Mouse (Mus musculus) large intestine, adult 2 months (tissue): ENCODE measurements around the gene Mfsd11. TPM values are rescaled to one million over a fixed set of nuclear protein-coding genes. Genes with fewer than 3 reads are reported as not detected.
A peak's percentile ranks its signal among the peaks of the same experiment; 100 is the strongest.
"Not testable (repeated sequence)": the region's sequence is repeated elsewhere in the genome, so short reads cannot be mapped to it uniquely, and the experiment has no call there.

Experiments
- DNase-seq: peaks from one replicate; pipeline ENCODE4 v3.0.0-alpha.2; 2012; ENCODE audit warnings: low read depth, low spot score
- WGBS: fragments of 180-500 bp; shearing (Covaris S2); methylation state at CpG from one replicate; pipeline ENCODE4 v1.1.7; 2018; 5-methylcytosine and 5-hydroxymethylcytosine counted together
- polyA plus RNA-seq: library from polyadenylated mRNA; depleted of rRNA; stranded (reverse); fragments of >200 nt; gene quantifications from 2 replicates; pipeline ENCODE4 v1.2.3, GENCODE M21; 2012

Mfsd11 gene
- polyA plus RNA-seq, 1 experiment: 18.1 TPM

- 85% methylated on average over 4 of the region's 4 CpGs for WGBS
- no peak for DNase-seq
These were observed 17.4 kb downstream of the Mfsd11 start for GRCm38 (mm10) chr11:116869641-116870040.

- WGBS: 93% methylated on average over 9 of the region's 9 CpGs
- no peak for DNase-seq
These were observed 19.3 kb downstream of the Mfsd11 start for GRCm38 (mm10) chr11:116871538-116871937.

- WGBS: 83% methylated on average over 20 of the region's 20 CpGs
- DNase-seq: no peak
These were observed 21.7 kb downstream of the Mfsd11 start for GRCm38 (mm10) chr11:116873987-116874386.

GRCm38 (mm10) chr11:116878454-116878853 lies 26.2 kb downstream of the Mfsd11 start:
- 47% methylated on average over 8 of the region's 8 CpGs for WGBS
- peak; percentile 32 for DNase-seq

- 37% methylated on average over 7 of the region's 7 CpGs for WGBS
- DNase-seq: no peak
These were observed 28.6 kb downstream of the Mfsd11 start for GRCm38 (mm10) chr11:116880839-116881238.

GRCm38 (mm10) chr11:116881440-116881839 lies 29.2 kb downstream of the Mfsd11 start:
- 28% methylated on average over 5 of the region's 5 CpGs for WGBS
- no peak for DNase-seq

GRCm38 (mm10) chr11:116882446-116882845 lies 30.2 kb downstream of the Mfsd11 start:
- WGBS: 82% methylated on average over 10 of the region's 10 CpGs
- DNase-seq: no peak

- 81% methylated on average over 6 of the region's 6 CpGs for WGBS
These were observed 31.8 kb downstream of the Mfsd11 start for GRCm38 (mm10) chr11:116884061-116884460.

GRCm38 (mm10) chr11:116885275-116886151 lies 33.3 kb downstream of the Mfsd11 start:
- WGBS: 4% methylated on average over 28 of the region's 28 CpGs
- peak; percentile 64 for DNase-seq

More at GRCm38 (mm10) chr11:116884061-116884460, 31.8 kb downstream of the Mfsd11 start:
- DNase-seq: no peak

GRCm38 (mm10) chr11:116887136-116887535 lies 34.9 kb downstream of the Mfsd11 start:
- WGBS: 73% methylated on average over 5 of the region's 5 CpGs

GRCm38 (mm10) chr11:116893532-116894442 lies 41.5 kb downstream of the Mfsd11 start:
- no peak for DNase-seq
- WGBS: 24% methylated on average over 19 of the region's 19 CpGs

More at GRCm38 (mm10) chr11:116887136-116887535, 34.9 kb downstream of the Mfsd11 start:
- DNase-seq: no peak

- WGBS: 82% methylated on average over 3 of the region's 3 CpGs
These were observed 43.2 kb downstream of the Mfsd11 start for GRCm38 (mm10) chr11:116895402-116895801.

GRCm38 (mm10) chr11:116899247-116899646 lies 47.0 kb downstream of the Mfsd11 start:
- WGBS: 86% methylated on average over 12 of the region's 12 CpGs
- no peak for DNase-seq

More at GRCm38 (mm10) chr11:116895402-116895801, 43.2 kb downstream of the Mfsd11 start:
- DNase-seq: no peak

- DNase-seq: not testable (repeated sequence)
- WGBS: 78% methylated on average over 10 of the region's 10 CpGs
These were observed 50.3 kb downstream of the Mfsd11 start for GRCm38 (mm10) chr11:116902588-116902987.

- DNase-seq: peak; percentile 10
- 6% methylated on average over 23 of the region's 23 CpGs for WGBS
These were observed 53.7 kb downstream of the Mfsd11 start for GRCm38 (mm10) chr11:116905741-116906456.

GRCm38 (mm10) chr11:116913573-116913972 lies 61.3 kb downstream of the Mfsd11 start:
- 56% methylated on average over 16 of the region's 16 CpGs for WGBS
- no peak for DNase-seq

GRCm38 (mm10) chr11:116914267-116914885 lies 62.1 kb downstream of the Mfsd11 start:
- WGBS: 72% methylated on average over 5 of the region's 5 CpGs
- DNase-seq: no peak

GRCm38 (mm10) chr11:116915241-116915640 lies 63.0 kb downstream of the Mfsd11 start:
- WGBS: 83% methylated on average over 3 of the region's 3 CpGs

GRCm38 (mm10) chr11:116917361-116917760 lies 65.1 kb downstream of the Mfsd11 start:
- DNase-seq: no peak
- WGBS: 37% methylated on average over 7 of the region's 7 CpGs

More at GRCm38 (mm10) chr11:116915241-116915640, 63.0 kb downstream of the Mfsd11 start:
- DNase-seq: no peak
